Mouse (Mus musculus) testis, postnatal 10 days (tissue): Measurements from ENCODE around the gene Tvp23a.

Experiments used
- DNase-seq: peaks from one replicate; pipeline ENCODE4 v3.0.0; 2021; ENCODE audit warnings: low spot score

Gene Tvp23a

GRCm38 (mm10) chr16:10453872-10454582 lies 6.9 kb upstream of the Tvp23a start:
- no peak for DNase-seq

- DNase-seq = peak; percentile 80
Measured at GRCm38 (mm10) chr16:10452445-10452896, 5.3 kb upstream of the Tvp23a start.

GRCm38 (mm10) chr16:10451906-10452305 lies 4.7 kb upstream of the Tvp23a start:
- DNase-seq = no peak

- no peak for DNase-seq
Measured at GRCm38 (mm10) chr16:10448931-10449330, 1.8 kb upstream of the Tvp23a start.

- no peak for DNase-seq
Measured at GRCm38 (mm10) chr16:10447781-10448180, 619 bp upstream of the Tvp23a start.

GRCm38 (mm10) chr16:10446573-10447263 lies 444 bp downstream of the Tvp23a start:
- no peak for DNase-seq

GRCm38 (mm10) chr16:10443723-10444122 lies 3.4 kb downstream of the Tvp23a start:
- DNase-seq = no peak

- DNase-seq = no peak
Measured at GRCm38 (mm10) chr16:10441761-10442160, 5.4 kb downstream of the Tvp23a start.

- DNase-seq = no peak
Measured at GRCm38 (mm10) chr16:10441328-10441727, 5.8 kb downstream of the Tvp23a start.

GRCm38 (mm10) chr16:10438055-10438454 lies 9.1 kb downstream of the Tvp23a start:
- no peak for DNase-seq

GRCm38 (mm10) chr16:10436166-10436565 lies 11.0 kb downstream of the Tvp23a start:
- no peak for DNase-seq

- no peak for DNase-seq
Measured at GRCm38 (mm10) chr16:10433344-10433743, 13.8 kb downstream of the Tvp23a start.

GRCm38 (mm10) chr16:10432387-10432786 lies 14.8 kb downstream of the Tvp23a start:
- no peak for DNase-seq

- no peak for DNase-seq
Measured at GRCm38 (mm10) chr16:10431911-10432310, 15.3 kb downstream of the Tvp23a start.

GRCm38 (mm10) chr16:10420447-10421054 lies 26.6 kb downstream of the Tvp23a start:
- DNase-seq = no peak

- no peak for DNase-seq
Measured at GRCm38 (mm10) chr16:10417723-10418259, 29.4 kb downstream of the Tvp23a start.

GRCm38 (mm10) chr16:10416866-10417265 lies 30.3 kb downstream of the Tvp23a start:
- DNase-seq = no peak

- DNase-seq = no peak
Measured at GRCm38 (mm10) chr16:10415976-10416375, 31.2 kb downstream of the Tvp23a start.

GRCm38 (mm10) chr16:10411764-10412746 lies 35.1 kb downstream of the Tvp23a start, which contains the start of gene Nubp1:
Nubp1 (plus strand) TSS chr16:10411948.
- peak; percentile 93 for DNase-seq

- DNase-seq = peak; percentile 91
Measured at GRCm38 (mm10) chr16:10399160-10399559, 48.0 kb downstream of the Tvp23a start.

- no peak for DNase-seq
Measured at GRCm38 (mm10) chr16:10398755-10399154, 48.4 kb downstream of the Tvp23a start.
